Mouse (Mus musculus) small intestine, adult 2 months (tissue): ENCODE data around the gene Olfr975.
"Not testable (repeated sequence)": the region's sequence is repeated elsewhere in the genome, so short reads cannot be mapped to it uniquely, and the experiment has no call there.

Experiments
- CTCF ChIP-seq: fragments of 200-500 bp; IDR thresholded peaks from 2 replicates; pipeline ENCODE4 v1.5.1; 2012; ENCODE audit warnings: low read depth, mild to moderate bottlenecking, control low read depth, inconsistent platforms, low read length, moderate library complexity, mixed read lengths; ENCODE audit not compliant: insufficient replicate concordance, insufficient read length; ENCODE audit errors: extremely low read depth
- POLR2A ChIP-seq: fragments of 200-500 bp; IDR thresholded peaks from 2 replicates; pipeline ENCODE4 v1.6.1; 2012; ENCODE audit warnings: low read depth, mild to moderate bottlenecking, control low read depth, inconsistent platforms, low read length, moderate library complexity

GRCm38 (mm10) chr9:39961033-39961432, 9.2 kb upstream of the Olfr975 start, which contains the start of gene Olfr976:
- TF ChIP-seq CTCF, POLR2A: not testable (repeated sequence)
